Mouse (Mus musculus): ENCODE data around the gene Ranbp10.
A peak's percentile ranks its signal among the peaks of the same experiment; 100 is the strongest.
"Not testable (repeated sequence)": the region's sequence is repeated elsewhere in the genome, so short reads cannot be mapped to it uniquely, and the experiment has no call there.

Gene Ranbp10

GRCm38 (mm10) chr8:105833740-105834139, 6.6 kb upstream of the Ranbp10 start:
- DNase-seq: not testable (repeated sequence)

GRCm38 (mm10) chr8:105826379-105826778, 771 bp downstream of the Ranbp10 start:
- no peak for DNase-seq

DNA sequence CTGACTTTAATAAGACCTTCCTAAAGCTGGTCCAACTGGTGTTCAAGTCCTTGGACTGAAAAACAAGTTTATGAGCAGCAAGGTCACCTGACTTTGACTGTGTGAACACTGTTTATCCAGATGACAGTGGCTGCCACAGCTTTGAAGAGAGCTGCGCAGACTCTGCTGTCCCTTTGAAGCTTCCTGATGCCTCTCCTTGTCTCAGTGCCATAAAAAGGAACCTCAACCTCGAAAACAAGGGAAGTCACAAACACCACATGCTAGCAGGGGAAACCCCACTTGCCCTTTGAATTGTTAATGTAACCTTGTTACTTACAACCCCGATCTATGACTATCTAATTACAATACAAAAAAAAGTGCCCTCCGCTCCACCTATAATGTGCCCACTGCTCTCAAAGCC, 1.6 kb downstream of the Ranbp10 start:
- no peak for DNase-seq

DNA sequence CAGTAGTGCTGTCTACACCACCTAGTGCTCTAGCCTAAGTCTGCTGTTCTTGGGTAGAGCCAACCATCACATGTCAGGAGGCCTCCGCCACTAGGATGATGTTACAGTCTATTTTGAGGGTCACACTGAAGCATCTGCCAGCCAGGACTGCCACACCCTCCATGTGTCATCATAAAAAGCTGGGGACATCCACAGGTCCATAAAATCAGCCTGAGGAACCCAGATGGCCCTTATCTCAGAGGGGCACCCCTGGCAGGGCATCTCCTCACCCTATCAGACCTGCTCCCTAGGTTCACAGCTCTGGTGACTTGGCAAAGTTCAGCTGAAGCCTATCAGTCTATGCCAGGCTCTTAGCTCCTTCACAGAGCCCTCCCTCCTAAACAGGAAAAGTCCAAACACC, 6.2 kb downstream of the Ranbp10 start:
- no peak for DNase-seq

GRCm38 (mm10) chr8:105819659-105820058, 7.5 kb downstream of the Ranbp10 start:
- DNase-seq: no peak

DNA sequence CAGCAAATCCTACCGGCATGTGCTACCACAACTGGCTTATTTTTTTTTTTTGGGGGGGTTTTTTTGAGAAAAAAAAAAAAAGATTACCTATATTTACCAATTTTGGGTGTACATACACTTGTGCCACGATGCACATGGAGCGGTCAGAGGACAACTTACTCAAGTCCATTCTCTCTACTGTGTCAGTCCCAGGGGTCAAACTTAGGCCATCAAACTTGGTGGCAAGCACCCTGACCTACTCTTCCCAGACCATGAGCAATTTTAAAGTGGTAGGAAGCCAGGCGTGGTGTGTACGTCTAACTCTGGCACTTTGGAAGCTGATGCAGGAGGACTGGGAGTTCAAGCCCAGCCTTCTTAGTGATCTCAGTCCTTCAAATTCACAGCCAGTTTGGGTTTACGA, 13.9 kb downstream of the Ranbp10 start:
- no peak for DNase-seq

DNA sequence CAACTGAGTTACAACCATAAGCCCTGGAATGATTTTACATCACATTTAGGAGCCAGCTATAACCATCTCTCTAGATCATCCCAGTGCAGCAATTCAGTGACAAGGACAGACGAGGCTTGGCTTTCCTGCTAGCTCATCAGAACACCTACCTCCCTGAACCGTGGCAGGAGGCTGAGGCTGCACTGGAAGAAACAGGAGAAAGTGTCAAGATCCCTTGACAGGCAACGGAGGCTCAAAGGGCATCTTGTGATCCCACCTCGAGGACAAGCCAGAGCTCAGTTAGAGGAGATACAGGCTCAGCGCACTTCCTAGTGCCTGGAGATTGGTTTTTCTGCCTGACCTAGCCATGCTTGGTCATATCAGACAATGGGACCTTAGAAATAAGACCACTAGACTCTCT, 14.6 kb downstream of the Ranbp10 start:
- DNase-seq: no peak

DNA sequence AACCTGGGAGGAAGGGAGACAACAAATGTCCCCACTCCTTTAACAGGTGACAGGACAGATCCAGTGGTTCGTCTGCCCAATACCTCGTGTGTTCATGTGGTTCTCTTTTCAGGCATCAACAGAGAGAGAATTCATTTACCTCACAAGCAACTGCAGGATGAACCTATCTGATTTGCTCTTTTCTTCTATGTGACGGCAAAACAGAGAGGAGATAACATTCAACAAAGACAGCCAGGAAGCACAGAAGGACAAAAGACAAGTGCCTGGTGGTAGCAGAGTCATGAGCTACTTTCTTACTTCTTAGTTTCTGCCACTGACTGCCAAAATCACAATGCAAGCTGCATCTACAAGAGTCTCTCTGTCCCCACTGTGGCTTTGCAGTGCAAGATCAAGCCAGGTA, 15.6 kb downstream of the Ranbp10 start:
- DNase-seq: no peak

DNA sequence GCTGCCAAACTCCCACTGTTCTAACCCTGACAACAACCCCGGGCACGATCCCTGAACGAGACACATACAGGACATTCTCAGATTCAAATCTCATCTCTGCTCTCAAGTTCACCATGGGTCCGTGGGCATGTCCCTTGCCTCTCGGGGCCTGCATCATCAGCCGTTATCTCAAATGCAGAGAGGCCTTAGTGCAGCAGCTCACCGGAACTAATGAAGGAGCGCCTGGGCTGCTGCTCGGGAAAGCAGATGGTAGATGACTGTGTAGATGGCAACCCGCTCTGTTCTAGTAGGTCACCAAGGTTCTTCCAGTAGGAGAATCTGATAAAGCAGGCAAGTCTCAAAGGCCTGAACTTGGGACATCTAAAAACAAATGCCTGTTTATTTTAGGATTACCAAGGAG, 16.1 kb downstream of the Ranbp10 start:
- DNase-seq: no peak

DNA sequence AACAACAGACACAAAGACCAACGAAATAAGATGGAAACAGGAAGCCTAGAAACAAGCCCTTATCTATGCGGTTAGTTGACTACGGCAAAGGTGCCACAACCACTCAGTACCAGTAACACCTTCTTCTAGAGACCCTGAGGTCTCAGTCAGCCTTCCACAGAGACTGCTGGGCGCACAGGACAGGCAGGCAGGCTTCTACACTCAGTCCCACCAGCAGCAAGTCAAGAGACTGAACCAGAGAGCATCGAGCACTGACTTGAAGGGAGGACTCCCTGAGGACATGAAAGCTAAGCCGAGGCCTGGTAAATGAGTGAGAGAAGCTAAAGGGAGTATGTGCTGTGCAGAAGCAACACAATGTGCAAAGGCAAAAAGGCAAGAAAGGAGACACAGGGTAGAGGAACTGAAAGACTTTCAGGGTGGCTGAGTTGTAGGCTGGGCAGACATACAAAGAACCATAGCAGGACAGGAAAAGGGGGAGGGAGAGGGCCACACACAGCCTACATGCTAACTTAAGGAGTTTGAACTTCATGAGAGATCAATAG, 16.8 kb downstream of the Ranbp10 start:
- DNase-seq: no peak

GRCm38 (mm10) chr8:105808480-105808879, 18.7 kb downstream of the Ranbp10 start:
- peak; percentile 13 for DNase-seq

DNA sequence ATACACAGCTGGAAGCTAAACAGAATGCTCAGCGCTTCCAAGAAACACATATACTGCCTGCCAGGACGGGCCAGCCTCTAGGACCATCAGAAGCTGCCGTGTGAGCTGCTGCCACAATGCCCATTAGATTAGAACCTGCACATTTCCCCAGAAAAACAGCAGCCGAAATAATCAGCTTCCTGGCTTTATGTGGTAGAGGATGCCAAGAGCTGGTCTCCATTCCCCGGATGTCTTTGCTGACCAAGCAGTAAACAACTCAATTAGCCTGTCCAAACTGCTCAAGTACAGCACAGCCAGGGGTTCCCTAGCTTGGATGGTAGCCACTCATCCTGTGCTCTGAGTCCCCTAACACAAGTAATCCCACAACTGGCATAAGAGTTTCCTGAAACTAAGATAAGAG, 19.4 kb downstream of the Ranbp10 start:
- no peak for DNase-seq

DNA sequence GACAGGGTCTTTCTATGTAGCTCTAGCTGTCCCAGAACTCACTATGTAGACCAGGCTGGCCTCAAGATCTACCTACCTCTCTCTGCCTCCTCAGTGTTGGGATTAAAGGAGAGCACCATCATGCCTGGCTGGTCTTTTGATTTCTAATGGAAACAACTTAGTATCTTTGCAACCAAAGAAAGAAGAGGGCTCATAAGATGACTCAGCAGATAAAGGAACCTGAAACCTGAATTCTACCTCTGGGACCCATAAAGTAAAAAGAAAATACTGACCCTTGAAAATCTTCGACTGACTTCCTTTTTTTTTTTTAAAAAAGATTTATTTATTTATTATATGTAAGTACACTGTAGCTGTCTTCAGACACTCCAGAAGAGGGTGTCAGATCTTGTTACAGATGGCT, 21.2 kb downstream of the Ranbp10 start:
- DNase-seq: no peak

GRCm38 (mm10) chr8:105805346-105805745, 21.8 kb downstream of the Ranbp10 start:
- no peak for DNase-seq

DNA sequence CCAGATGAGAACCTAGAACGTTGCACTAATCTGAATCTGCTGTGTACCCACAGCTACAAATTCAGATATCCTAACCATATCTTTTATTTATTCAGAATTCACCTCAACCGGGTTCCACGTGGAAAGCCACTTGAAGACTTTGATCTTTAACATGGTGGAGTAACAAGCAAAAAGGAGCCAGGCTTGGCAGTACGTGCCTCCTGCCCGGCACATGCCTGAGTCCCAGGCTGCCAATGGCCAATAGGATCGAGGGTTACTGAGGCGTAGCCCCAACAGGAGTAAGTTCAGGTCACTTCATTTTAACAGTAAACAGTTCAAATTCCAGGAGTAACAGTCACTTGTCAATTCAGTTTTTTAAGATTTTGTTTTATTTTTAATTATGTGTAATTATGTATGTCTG, 22.4 kb downstream of the Ranbp10 start:
- no peak for DNase-seq

- no peak for DNase-seq
These were observed 25.8 kb downstream of the Ranbp10 start for GRCm38 (mm10) chr8:105801153-105801904.

- DNase-seq: peak; percentile 39
These were observed 27.9 kb downstream of the Ranbp10 start for GRCm38 (mm10) chr8:105799091-105799812.

DNA sequence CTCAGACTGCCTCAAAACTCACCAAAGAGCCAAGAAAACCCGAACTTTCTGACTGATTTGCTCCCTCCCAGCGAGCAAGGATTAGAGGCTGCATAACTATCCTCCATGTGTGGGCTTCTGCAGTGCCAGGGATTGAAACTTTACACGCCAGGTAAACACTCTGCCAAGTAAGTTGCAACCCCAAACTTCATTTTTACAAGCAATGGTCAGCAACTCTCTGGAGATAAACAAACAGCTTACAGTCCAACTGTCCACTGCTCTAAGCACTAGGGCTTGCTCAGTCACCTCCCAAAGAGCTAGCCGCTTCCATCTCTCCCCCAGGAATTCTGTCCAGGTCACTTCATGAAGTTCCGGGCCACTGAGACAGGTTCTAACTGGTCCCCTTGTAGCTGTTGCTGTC, 28.7 kb downstream of the Ranbp10 start:
- DNase-seq: no peak

GRCm38 (mm10) chr8:105795785-105796184, 31.4 kb downstream of the Ranbp10 start:
- no peak for DNase-seq

DNA sequence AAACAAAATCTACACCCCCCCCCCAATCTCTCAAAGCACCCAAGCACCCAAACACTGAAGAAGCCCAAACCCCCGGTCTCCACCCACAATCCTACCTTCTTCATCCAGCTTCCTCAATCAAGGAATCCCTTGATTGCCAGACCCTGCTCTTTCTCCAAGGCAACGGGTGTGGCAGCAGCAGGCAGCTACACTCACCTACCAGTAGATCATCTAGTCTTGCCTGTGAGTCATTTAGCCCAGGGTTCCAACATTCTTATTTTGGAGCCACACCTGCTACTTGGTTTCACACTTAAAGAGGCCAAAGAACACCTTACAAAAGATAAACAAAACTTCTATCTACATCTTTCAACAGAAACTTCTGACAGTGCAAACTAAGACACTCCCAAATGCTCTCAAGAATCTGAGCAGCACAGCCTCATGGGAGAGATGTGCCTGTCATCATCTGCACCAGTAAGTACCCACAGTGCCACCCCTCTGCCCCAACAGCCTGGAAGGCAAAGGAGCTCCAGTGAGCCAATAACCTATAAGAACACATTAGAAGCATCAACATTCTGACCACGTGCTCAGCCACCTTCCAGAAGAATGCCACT, 33.0 kb downstream of the Ranbp10 start:
- no peak for DNase-seq

- DNase-seq: no peak
These were observed 33.8 kb downstream of the Ranbp10 start for GRCm38 (mm10) chr8:105793331-105793730.

GRCm38 (mm10) chr8:105789626-105790025, 37.5 kb downstream of the Ranbp10 start:
- no peak for DNase-seq

DNA sequence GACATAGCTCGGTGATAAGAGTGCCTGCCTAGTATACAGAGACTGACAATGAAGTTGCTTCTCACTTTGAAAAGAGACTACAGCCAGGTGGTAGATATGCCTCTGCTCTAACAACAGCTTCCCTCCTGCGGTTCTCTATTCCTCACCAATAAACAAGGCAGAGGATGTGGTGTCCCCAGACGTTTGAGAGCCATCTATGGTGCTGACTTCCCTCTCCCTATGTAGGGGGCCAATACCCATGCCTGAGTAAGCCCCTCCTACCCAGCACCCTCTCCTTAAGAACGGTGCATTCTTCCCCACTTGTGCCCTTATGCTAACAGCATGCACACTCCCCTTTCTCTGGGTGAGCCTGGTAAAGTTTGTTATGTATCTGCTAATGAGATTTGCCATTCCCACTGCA, 38.2 kb downstream of the Ranbp10 start:
- DNase-seq: no peak

- peak; percentile 34 for DNase-seq
These were observed 38.9 kb downstream of the Ranbp10 start for GRCm38 (mm10) chr8:105788241-105788640.

Measured in right cerebral cortex, postnatal 14 days (tissue).